In the genomic region with DNA sequence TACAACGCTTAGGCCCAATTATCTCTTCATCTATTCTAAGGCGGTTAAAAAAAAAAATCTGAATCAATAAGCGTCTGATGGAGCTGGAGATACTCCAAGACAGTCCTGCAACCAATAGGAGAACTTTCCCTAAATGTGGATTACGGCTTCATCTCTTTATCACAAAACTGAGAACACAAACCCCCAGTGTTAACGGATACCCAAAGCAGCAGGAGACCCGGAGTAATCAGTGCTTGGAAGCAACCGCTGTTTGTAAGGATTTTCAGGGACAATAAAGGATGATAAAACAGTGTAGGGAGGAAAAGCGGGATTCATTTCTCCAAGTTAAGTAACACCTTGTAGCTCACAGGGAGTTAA, we compare ENCODE assay signal across 8 mouse cellular contexts. TPM values are rescaled to one million over a fixed set of nuclear protein-coding genes. Genes with fewer than 3 reads are reported as not detected.
DNase-seq lines count a peak whose midpoint lies in the region; ATAC-seq and TF ChIP-seq lines count a peak whose summit lies in the region.

No protein-coding gene starts in this region.

- H3K9me3 ChIP-seq in forebrain, postnatal 0 days (ENCODE audit: low read length): no peaks in the 10 kb centered on the region
- H3K9me3 ChIP-seq in midbrain, embryonic 10.5 days (replicated peaks): no peaks in the 10 kb centered on the region

- peak overlapping the region; percentile 75 for H3K4me2 ChIP-seq in forebrain, postnatal 0 days (ENCODE audit: low read depth)

- H3K27me3 ChIP-seq in forebrain, postnatal 0 days (ENCODE audit: insufficient read depth, low read length): no peaks in the 10 kb centered on the region
- H3K27me3 ChIP-seq in midbrain, embryonic 10.5 days (ENCODE audit: low read depth, poor library complexity, severe bottlenecking): peaks cover 25% of the 10 kb centered on the region

- H3K36me3 ChIP-seq in forebrain, postnatal 0 days (ENCODE audit: insufficient read depth): no peaks in the 10 kb centered on the region
- H3K36me3 ChIP-seq in midbrain, embryonic 10.5 days: peaks cover 6% of the 10 kb centered on the region

- peak overlapping the region; percentile 90 for H3K4me3 ChIP-seq in layer of hippocampus, adult 2 months
- peak overlapping the region; percentile 92 for H3K4me3 ChIP-seq in bone marrow macrophage, adult 2 months (ENCODE audit: insufficient read depth, low read length)
- H3K4me3 ChIP-seq in forebrain, postnatal 0 days (ENCODE audit: low read depth, low read length): peak overlapping the region; percentile 87
- peak overlapping the region; percentile 93 for H3K4me3 ChIP-seq in midbrain, embryonic 10.5 days

- no peak for TF ChIP-seq POLR2A in bone marrow macrophage, adult 2 months (IDR thresholded peaks at IDR 0.05; ENCODE audit: borderline replicate concordance, low read depth, low read length)

- H3K9ac ChIP-seq in forebrain, postnatal 0 days: peak overlapping the region; percentile 98

- H3K27ac ChIP-seq in layer of hippocampus, adult 2 months: peak overlapping the region; percentile 97
- peak overlapping the region; percentile 70; the same call in 1 of the 2 replicates for H3K27ac ChIP-seq in bone marrow macrophage, adult 2 months (ENCODE audit: insufficient read depth, low read depth, low read length)
- H3K27ac ChIP-seq in forebrain, postnatal 0 days (ENCODE audit: low read depth, low read length): peak overlapping the region; percentile 97
- H3K27ac ChIP-seq in midbrain, embryonic 10.5 days (replicated peaks): peak overlapping the region; percentile 99

- H3K4me1 ChIP-seq in bone marrow macrophage, adult 2 months (ENCODE audit: control insufficient read depth, insufficient read depth, low read length): peaks cover 39% of the 10 kb centered on the region
- H3K4me1 ChIP-seq in forebrain, postnatal 0 days (ENCODE audit: insufficient read depth): peaks cover 11% of the 10 kb centered on the region; the same call in 1 of the 2 replicates
- H3K4me1 ChIP-seq in midbrain, embryonic 10.5 days: peaks cover 43% of the 10 kb centered on the region

- TF ChIP-seq CTCF in layer of hippocampus, adult 2 months (conservative IDR thresholded peaks at IDR 0.05): no peak
- no peak for TF ChIP-seq CTCF in bone marrow macrophage, adult 2 months (IDR thresholded peaks at IDR 0.05; ENCODE audit: low read depth, low read length)
- no peak for TF ChIP-seq CTCF in forebrain, postnatal 0 days (IDR thresholded peaks at IDR 0.05; ENCODE audit: low read depth)

- under 1% methylated on average over 8 of the region's 8 CpGs for WGBS in forebrain, postnatal 0 days
- WGBS in midbrain, embryonic 10.5 days: 3% methylated on average over 8 of the region's 8 CpGs

- peak; percentile 14; the same call in 1 of the 2 replicates for ATAC-seq in forebrain, postnatal 0 days

- DNase-seq in layer of hippocampus, adult 2 months (ENCODE audit: low spot score in 2 of 2): peak; percentile 42
- no peak for DNase-seq in layer of hippocampus, postnatal 10 days (ENCODE audit: low spot score in 2 of 2)
- peak; percentile 81 for DNase-seq in forebrain, postnatal 0 days
- DNase-seq in midbrain, embryonic 10.5 days (ENCODE audit: low spot score): no peak
- DNase-seq in urinary bladder, adult 2 months (ENCODE audit: low spot score): no peak
- DNase-seq in kidney, postnatal 14 days: no peak
- DNase-seq in spleen, postnatal 14 days (ENCODE audit: low spot score in 2 of 2): no peak

RNA-seq across cellular contexts. Expression of gene Zc3h12c, which starts 0.9 kb away (rescaled TPM):
- total RNA-seq in layer of hippocampus, adult 2 months (2021): 10 to 100 TPM; 11.5 to 11.8 TPM
- total RNA-seq in layer of hippocampus, postnatal 10 days (2021): 10 to 100 TPM; 11.0 to 11.6 TPM
- polyA plus RNA-seq in bone marrow macrophage, adult 2 months (2012; ENCODE audit: insufficient read depth, insufficient read length, missing spikeins): 10.1 and 10.8 TPM in 2 replicates
- 12.1 and 18.5 TPM in 2 replicates for total RNA-seq in forebrain, postnatal 0 days (2014; rRNA removed)
- polyA plus RNA-seq in forebrain, postnatal 0 days (2015; fragmentation: Nextera tagmentation; extraction: Ambion mirVana): 3.0 and 3.2 TPM in 2 replicates
- 6.9 and 9.6 TPM in 2 replicates for polyA plus RNA-seq in midbrain, embryonic 10.5 days (2016; fragmentation: Nextera tagmentation; extraction: Ambion mirVana)
- 2.5 and 3.2 TPM in 2 replicates for polyA plus RNA-seq in urinary bladder, adult 2 months (2012; rRNA removed)

Comparison
In these comparisons a context has a peak if more than half of its experiments do, and no peak if none do; other contexts are left out.
1. DNase-seq: peak in layer of hippocampus, adult 2 months (2 of 2) and forebrain, postnatal 0 days (single experiment); none in layer of hippocampus, postnatal 10 days (0 of 2), midbrain, embryonic 10.5 days (single experiment), urinary bladder, adult 2 months (single experiment), kidney, postnatal 14 days (single experiment) and spleen, postnatal 14 days (0 of 2).
2. Peak in every context shown above with its lines, with median percentiles within 50 percentile points of each other: H3K27ac ChIP-seq and H3K4me3 ChIP-seq.